Mouse (Mus musculus) spleen, adult 18-20 months (tissue): ENCODE results near the gene Gm45062.
"Not testable (repeated sequence)": the region's sequence is repeated elsewhere in the genome, so short reads cannot be mapped to it uniquely, and the experiment has no call there.

ENCODE experiments used
- DNase-seq, 2 experiments: peaks; one replicate each; pipeline ENCODE4 v3.0.0; 2022; ENCODE audit warnings: mixed read lengths in 2 of 2

Gm45062 gene

DNA sequence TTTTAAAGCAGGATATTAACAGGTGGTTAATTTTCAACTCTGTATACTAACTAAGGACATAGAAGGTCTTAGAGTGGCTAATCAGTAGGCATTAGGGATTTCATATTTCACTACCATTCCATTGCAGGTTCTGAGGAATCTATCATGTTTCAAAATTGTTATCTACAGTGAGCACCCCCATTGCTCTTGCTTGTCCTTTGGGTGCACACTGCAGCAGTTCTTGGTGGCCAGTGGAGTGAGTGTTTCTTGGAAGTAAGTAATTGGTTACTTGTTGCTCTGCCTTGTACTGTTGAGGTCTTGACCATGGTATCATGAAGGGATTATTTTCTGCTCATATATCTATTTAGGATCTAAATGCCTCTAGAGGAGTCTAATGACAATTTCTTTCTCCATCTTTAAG, 57.0 kb downstream of the Gm45062 start:
- DNase-seq: no peak

DNA sequence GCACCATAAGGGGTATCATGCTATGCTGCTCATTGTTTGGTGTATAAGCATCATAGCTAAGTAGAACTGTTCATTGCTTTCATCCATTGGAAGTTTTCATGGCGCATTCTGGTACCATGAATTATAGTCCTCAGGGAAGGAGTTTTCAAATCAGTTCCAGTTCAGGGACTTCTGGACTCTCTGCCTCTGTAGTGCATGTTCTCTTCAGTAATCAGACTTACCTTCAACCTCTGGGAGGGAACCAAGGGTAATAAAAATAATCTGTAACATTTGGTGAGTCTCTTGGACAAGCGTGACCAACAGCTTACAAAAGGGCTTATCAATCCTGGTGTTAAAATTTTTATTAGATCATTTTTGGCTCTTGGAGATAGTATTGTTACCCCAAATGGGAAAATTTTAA, 60.3 kb downstream of the Gm45062 start:
- no peak for DNase-seq

DNA sequence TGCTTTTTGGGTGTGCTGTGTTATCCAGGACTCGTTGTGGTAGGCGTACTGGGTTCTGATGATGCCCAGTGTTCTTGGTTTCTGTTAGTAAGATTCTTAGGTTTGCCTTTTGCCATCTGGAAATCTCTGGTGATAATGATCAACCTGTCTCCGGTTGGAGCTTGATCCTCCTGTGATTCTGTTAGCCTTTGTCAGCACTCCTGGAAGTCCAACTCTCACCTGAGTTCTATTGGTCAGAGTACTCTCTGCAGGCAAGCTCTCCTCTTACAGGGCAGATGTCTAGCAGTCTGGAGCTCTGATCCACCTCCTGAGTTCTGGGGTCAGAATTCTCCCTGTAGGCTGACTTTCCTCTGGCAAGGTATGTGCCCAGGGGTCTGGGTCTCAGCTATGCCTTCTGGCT, 72.2 kb downstream of the Gm45062 start:
- not testable (repeated sequence) for DNase-seq

DNA sequence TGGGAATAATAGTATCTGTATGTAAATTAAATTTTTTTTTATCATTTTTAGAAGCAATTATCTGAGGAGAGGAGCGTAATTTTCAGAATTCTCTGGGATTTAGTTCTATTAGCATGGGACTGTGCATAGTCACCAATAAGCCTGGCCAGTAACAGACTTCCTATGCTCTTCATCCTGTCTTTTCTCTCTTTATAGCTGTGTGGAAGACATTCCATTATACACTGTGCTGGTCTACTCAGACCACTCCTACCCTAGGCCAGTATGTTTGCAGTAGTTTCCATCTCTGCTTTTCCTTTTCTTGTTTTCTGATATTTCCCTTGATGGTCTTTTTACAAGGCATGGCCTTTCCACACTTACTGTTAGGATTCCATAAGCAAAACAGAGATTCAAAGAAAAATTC, 74.1 kb downstream of the Gm45062 start:
- DNase-seq: no peak

DNA sequence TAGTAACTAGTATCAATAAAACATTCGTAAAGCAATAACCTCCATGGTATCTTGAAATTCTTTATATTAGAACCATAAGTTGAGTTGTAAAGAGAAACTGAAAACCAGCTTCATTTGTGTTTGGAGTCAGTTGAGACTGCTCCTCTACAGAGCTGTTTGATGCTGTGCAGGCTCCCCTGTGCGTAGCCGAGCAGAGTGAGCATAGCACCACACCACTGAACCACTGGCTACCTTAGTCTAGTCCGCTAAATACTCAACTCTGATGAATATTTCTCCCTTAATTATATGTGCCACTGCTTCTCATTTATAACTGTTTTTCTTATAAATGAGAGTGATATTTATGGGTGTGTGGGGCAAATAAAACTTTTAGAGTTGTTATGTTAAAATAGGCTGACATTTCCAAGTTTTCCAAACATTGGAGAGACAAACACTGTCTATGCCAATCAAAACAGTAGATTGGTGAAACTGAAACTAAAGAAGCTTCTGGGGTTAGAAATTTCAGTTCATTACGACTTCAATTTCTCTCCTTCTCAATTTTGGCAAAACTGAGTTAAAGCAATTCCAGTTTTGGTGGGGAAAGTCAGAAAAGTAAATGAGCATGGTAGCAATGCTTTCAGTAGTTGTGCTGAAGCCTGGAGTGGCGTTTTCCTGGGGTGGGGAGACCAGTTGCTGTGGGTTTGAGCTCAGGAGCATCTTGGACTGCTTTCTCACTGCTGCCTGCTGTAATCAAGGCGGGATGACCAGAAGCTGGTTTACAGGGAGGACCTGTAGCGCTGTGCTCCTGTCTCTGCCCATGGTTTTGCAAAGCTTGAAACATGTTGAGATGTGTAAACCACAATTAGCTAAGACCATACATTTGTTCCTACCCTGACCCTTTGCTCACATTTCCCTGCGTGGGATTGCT, 77.5 kb downstream of the Gm45062 start:
- no peak for DNase-seq

DNA sequence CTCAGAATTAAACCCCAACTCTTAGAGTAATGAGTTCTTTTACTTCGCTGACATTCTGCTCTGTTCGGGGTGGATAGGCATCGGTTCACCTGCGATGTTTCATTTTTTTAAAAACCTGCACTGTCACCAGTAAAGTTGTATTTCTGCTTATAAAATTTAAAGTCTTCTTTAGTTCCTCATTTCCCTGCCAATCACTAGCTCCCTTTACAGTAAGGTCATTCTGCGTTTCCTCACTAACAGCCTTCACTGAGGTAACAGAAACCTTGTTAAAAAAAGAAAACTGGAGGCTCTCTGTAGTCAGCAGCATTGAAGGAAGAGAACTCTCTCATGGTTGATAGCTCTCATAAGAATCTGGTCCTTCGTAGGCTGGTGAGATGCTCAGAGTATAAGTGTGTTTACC, 80.2 kb downstream of the Gm45062 start:
- DNase-seq: no peak

DNA sequence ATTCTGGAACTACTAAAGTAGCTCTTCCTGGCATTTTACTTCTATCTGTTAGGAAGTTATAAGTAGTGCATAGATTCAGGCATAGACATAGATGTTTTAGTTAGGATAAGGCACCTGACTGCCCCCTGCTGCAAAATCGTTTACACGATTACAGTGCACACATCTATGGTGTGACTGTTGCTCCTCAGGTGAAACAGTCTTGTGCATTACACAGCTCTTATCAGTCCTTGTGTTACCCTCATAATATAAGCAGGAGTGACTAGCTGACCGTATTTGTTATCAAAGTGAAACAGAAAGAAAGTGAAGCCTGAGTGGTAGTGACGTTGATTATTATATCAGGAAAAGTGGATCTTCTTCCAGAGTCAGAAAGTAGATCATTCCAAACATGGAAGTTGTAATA, 84.0 kb downstream of the Gm45062 start:
- DNase-seq: no peak

DNA sequence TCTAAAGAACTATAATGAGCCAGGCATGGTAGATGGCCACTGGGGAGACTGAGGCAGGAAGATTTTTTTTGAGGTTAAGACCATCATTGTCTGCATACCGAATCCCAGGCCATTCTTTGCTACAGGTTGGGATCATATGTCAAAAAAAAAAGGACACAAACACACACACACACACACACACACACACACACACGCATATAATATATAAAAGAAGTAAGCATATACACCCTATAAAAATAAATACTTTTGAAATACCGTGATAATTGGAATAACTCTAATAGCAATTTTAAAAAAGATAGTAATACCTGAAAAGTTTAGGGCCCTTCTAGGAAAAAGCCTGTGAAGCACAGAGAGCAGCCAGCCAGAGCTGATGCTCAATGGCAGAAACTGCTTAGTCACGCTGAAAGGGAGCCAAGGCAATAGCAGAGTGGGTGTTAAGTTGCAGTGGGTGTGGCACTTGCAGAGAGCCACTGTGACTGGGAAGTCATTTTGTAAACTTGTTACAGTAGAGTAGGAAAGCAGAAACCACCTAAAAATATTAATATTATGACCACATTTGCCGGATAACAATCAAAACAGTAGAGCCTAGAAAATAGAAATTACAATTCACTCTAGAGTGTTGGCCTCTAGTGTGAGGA, 86.1 kb downstream of the Gm45062 start:
- DNase-seq: no peak

DNA sequence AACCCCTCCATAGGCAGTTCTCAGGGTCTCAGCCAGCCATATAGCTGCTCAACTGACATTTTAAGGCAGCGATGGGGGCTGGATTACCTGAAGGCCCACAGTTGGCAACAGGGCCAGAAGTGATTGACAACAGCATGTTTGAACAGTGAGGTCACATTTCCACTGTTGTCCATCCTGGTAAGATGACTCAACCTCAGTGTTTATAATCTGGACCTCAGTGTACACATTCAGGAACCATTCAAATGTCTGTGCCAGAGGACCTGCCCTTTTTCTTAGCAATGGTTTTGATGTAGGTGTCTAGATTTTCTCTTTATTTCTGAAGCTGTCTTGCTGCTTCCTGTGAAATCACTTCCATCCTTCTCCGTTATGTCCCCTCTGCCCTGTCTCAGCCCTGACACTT, 87.9 kb downstream of the Gm45062 start:
- no peak for DNase-seq

DNA sequence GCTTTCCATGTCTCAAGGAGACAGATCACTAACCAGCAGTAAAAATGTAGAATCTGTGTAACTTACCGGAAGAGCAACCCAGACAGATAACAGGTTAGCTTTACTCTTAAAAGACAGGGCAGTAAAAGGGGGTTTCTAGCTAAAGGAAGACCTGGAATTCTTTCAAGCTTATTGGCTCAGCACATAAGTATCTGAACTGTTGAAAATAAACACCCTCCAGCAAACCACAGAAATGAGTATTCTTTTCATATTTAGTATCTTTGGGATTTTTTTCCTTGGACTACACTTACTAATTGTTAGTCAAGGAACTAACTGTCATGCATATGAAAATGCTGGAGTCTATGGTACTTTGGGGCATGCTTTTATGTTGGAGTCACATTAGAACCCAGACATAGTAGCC, 89.1 kb downstream of the Gm45062 start:
- no peak for DNase-seq

DNA sequence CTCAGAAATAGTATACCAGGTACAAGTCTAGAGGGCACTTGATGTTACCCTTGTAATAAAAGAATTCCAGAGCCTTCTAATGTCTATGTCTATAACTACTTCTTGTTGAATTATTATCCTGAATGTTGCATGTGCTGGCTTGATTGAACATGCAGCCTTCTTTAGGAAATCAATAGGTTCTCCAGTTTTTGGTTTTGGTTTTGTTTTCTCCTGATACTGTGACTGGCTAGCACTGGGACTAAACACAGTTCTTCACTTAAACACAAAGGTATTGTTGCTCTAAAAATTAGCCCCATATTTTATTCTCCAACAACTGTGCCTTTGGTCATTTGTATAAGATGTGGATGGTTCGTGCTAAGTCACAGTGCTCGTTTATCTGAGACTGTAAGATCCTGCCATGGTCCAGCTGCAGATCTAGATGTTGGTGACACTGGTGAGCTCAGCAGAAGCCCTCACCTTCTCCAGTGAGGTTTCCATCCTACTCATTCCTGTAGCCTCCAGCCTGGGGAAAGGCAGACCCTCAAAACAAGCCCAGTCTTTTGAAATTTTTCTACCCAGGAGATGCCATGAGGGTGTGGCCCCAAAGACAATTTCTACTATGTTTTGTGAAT, 89.9 kb downstream of the Gm45062 start:
- no peak for DNase-seq

DNA sequence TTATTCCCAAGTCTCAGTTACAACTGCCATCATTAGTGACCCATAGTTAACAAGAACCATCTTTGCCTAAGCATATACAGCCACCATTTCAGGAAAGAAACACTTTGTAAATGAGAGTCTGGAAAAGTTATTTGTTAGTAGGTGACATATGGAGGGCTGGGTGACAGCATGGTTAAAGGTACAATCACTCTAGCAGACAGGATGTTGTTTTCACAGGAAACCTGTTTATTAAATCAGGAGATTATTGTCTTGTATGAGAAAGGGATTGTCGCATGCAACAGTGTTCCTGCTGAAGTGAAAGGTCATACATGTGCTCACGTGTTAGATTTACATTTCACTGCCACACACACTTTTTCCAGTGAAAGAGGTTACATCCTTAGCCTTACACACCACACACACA, 92.3 kb downstream of the Gm45062 start:
- no peak for DNase-seq

DNA sequence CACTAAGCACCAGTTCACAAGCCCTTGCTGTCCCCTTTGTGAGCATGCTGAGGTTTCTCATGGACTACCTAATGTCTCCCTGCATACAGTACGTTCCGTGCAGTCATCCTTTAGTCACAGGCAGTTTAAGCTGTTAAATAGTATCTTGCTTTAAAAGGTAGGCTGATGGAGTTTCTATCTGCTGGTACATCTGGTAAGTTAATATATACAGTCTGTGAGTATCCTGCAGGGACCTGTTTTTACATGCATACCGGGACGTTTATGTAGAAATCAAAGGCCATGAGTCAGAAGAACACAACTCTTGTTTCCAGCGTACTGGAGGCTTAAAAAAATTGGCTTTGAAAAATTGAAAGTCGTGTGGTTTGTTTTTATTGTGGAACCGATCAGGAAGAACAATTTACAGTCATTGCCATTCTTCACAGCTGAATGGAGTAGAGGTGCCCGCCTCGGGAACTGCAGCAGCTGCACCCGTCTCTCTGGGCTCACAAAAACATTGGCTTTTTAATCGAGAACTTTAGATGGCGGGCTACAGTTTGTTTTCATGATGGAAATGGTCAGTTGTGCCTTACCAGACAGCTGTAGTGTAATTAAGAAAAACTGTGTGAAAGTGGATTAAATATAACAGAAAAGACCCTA, 93.4 kb downstream of the Gm45062 start:
- no peak for DNase-seq

DNA sequence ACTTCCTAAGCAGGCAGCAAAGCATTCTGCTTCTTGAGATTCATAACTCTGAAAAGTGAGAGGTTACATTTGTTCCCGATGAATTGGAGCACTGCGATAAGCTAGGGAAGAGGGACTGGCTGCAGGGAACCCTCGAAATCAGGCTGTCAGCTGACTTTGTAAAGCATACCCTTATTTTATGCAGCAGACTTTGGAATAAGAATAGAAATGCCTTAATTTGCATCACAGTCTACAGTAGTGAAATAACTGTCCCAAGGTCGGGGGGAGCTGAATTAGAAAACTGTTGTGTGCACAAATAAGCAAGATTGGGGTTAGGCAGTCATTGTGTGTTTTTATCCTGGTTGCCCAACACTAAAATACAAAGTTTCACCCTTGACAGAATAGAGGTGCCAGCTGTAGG, 94.2 kb downstream of the Gm45062 start:
- no peak for DNase-seq

DNA sequence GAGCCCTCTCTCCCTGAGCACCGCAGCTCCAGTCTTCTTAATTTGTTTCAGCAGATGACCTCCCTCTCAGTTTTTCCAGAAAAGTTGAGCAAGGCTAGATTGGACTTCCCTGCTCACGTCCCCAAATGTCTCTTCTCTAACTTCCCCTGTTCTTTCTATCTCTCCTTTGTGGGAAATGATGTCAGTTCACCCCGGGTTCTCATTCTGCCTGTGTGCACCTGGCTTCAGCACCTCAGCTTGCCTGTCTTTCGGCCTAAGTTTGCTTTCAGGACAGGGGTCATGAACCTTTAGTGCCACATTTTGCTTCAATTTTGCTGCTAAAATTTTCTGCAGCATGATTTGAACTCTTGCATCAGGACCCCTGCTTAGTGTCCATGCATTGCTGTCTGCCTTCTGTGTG, 95.6 kb downstream of the Gm45062 start:
- DNase-seq: no peak

DNA sequence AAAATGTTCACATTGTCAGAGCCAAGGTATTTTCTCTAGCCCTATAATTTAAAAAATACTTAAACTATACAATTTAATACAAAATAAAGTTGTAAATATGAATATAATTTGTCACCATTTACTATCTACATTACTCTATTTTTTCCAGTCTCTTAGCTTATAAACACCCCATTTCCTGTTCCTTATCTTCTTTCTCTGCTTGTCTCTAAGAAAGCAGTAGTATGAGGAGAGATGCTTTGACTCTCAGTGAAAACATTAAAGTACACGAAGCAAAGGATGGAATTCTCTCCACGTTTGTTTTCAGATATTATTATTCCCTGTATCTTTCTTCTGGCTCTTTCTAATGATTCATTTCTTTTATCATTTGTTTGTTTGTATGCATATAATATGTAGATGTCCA, 99.0 kb downstream of the Gm45062 start:
- DNase-seq: no peak

DNA sequence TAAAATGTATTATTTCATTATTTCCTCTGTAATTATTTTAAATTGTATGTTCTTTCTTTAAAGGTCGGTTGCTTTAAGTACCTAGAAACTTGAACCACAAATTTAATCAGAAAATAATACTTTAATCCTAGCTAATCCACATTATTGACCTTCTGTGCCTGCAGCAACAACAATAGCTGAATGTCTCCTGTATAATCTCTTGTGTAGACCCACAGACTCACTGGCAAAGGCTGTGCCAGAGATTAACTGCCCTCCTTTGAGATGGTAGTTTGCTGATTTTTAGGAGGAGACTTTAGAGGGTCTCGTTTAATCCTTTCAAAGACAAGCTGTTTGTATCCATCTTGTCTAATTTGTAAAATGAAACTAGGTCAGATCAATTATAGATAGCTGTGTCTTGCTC, 99.5 kb downstream of the Gm45062 start:
- no peak for DNase-seq

DNA sequence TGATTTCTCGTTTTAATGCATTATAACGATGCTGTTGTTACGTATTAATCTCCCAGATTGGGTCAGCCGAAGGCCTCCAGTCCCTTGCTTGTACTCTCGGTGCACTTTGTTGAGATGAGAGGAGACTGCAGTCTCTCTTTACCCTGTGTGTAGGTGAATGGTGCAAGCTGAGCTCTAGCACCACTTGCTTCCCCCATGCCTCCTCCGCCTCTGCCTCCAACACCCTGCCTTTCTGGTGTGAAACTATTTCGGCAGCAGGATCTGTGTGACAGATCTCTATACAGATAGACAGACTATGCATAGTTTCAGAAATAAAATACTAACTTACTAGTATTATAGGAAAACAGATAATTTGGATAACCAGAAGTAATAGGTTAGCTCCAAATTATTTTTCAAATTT, 101.6 kb downstream of the Gm45062 start:
- DNase-seq: no peak

DNA sequence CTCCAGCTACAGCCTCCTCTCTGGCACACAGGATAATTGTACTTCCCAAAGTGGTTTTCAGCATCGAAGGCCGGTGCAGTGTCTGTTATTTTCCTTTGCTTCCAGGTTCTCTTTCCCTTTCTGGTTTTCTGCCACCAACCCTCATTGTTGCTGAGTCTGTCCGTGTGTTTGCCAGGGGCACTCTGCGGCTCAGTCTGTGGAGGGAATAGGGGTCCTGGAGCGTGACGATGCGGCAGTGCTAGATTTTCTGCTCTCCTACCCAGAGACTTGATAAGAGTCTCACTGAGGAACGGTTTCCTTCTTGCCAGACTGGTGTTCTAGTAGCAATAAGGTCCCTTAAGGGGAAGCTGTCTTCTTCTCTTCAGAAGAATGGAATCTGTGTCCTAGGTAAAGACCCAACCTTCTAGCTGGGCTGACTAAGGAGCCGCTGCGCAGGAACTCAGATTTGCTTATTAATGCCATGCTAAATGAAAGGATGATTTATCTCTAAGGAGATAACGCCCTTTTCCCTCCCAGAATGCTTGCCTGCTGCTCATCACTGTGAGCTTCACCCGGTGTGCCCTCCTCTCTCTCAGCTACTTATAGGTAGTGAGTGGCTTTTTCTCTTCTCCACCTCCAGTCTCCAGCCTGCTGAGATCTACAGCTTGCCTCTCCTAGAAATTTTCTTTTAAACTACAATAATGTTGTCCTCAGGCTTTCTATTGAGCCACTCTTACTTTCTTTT, 104.9 kb downstream of the Gm45062 start:
- DNase-seq: no peak

DNA sequence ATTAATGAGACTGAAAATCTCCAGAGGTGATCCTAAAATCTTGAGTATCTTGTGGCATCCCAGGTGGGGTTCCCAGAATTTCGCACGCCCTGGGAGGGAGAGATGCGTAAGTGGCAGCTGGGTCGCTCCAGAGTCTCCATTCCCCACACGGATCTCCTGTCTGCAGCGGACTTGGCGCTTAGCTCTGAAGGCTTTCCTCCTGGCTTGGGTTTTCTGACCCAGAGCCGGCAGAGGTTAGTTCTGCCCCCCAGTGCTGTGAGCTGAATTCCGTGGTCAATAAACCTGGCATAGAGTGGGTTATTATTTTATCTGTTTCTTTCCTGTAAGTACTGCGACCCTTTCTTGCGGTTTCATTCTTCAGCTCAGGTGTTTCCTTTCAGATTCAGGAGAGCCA, 105.5 kb downstream of the Gm45062 start:
- DNase-seq: no peak

DNA sequence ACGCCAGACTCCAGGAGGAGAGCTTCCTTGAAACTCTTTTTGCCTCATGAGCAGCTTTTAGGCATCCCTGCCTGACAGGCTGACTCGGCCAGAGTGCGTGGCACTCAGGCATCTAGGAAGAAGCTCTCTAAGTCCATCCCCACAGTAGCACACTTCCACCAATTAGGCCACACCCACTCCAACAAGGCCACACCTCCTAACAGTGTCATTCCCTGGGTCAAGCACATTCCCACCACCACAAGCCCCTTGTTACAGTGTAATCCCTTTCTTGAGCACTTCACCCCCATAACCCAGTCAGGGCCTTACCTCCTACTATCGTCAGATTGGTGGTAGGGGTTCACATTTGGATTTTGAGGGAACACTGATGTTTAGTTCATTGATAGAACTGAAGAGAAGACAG, 108.4 kb downstream of the Gm45062 start:
- no peak for DNase-seq

DNA sequence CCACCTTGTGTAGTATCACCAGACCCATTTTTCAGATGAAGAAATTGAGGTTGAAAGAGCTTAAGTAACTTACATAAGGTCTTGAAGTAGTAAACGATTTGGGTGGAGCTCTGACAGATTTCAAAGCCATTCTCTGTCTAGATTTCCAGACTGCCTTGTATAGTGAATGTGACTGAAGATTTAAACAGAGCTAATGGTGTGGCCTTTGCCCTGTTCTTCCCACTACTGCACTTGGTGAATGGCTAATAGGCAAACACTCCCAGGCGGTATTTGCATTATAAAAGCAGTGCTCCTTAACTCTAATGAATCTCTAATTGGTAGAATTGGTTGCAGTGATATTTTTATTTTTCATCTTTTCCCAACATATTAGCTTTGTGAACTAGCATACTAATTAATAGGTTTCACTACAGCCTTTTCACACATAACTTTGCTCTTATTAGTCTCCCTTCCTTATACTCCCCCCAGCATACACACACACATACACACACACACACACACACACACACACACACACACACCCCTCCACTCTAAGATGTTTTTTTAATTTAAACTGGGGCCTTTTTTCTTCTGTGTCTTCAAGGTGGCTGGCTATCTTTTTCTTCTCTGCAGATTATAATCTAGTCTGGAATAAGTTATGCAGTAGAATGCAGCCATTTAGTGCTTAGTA, 109.1 kb downstream of the Gm45062 start:
- DNase-seq: no peak
